Mouse (Mus musculus) common myeloid progenitor, adult 5-6 weeks (primary cell): ENCODE data around the gene Zswim5. TPM values are rescaled to one million over a fixed set of nuclear protein-coding genes. Genes with fewer than 3 reads are reported as not detected.

Source experiments
- ATAC-seq: replicated peaks from 2 replicates; pipeline ENCODE4 v1.8.0; 2016; ENCODE audit warnings: low read depth, mild to moderate bottlenecking, moderate TSS enrichment, inconsistent platforms; ENCODE audit not compliant: poor library complexity, severe bottlenecking
- total RNA-seq: library from RNA; stranded (forward); fragments of 200-1000, 187-1606 nt; gene quantifications from 2 replicates; pipeline ENCODE4 v1.2.3, GENCODE M21; 2017

The Zswim5 gene
- total RNA-seq, 1 experiment from 2014 or later, result 0.09 TPM

DNA sequence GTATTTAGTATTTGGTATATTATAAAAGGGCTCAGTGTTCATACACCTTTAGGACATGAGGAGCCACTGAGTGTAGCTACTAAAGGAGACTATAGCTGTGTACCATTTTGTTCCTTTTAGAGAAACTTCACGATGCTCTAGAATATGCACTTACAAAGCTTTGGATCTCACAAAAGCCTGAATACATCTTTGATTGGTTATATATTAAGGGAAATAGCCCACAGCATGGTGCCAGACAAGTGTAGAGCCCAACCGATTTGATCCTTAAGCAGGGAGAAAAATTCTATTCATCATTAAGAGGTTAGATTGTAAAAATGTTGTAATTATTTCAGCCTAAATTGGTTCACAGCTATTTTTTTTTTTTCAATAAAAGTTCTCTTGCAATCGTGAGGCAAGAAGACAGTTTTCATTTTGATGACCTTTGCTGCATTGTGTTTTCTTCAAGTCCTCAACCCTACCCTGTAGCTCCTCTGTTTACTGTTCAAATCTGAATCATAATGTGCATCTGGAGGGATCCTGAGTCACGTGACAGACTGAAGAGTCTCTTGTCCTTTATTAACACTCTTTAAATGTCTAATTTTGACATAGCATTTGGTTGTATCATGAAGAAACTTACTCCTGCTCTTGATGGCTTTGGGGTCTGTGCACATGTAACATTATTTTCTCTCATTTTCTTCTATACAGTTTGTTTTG is 33.5 kb downstream of the Zswim5 start:
- ATAC-seq, result no peak

DNA sequence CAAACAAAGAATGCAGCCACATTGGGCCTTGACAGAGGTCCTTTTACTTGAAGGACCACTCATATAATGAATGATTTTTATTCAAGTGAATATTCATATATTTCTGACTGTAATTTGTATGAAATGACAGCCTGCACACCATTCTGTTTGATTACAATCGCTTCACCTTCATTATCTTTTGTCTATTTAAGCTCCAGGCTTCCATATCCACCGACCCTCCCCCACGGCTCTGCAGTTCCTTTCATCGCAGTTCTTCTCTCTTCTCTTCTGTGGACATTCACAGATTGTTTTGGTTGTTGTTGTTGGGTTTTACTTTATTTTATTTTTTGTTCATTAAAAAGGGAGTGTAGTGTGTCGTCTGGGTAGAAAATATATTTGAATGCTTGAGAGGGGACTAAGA is 34.0 kb downstream of the Zswim5 start:
- ATAC-seq, result no peak

DNA sequence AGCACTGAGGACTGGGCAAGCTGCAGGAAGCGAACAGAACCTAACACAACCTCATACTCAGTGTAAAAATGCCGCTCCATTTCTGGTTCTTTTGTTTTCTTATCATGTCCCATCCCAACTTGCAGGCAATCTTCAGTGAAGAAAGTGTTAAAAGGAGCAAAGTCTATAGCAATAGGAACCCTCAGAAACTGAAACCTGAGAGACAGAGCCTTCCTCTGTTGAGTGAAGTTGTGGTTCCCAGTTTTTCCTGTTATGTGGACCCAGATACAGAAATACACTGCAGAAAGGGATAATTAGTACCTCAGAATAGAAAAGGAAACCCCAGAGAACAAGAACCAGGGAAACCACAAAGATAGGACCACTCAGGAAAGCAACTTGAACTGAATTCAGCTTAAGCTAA is 36.1 kb downstream of the Zswim5 start:
- ATAC-seq, result peak; percentile 60

DNA sequence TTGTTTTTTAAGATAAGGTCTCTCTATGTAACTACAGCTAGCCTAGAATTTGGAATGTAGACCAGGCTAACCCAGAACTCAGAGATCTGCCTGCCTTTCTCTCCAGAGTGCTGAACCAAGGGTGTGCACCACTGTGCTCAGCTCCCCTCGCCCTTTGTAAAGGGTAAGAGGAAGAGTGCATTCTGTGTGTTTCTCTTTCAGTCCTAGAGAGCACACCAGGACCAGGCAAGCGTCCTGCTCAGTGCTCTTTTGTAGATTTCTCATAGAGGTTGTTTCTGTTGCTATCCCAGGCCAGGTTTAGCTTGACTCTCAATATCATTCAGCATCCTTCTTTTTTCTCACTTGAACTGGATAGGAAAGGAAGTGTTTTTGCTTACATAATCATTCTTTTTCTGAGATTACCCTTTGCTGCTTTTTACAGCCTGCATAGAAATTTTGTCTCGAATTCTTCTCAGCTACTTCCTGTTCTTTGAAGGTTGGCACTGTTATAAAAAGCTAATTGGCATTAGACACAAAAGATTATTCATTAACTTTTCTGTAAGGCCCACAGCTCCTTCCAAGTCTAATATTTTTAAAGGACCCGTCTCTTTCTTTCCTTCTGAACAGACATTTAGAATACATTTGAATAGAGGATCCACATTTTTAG is 51.0 kb downstream of the Zswim5 start:
- no peak for ATAC-seq

DNA sequence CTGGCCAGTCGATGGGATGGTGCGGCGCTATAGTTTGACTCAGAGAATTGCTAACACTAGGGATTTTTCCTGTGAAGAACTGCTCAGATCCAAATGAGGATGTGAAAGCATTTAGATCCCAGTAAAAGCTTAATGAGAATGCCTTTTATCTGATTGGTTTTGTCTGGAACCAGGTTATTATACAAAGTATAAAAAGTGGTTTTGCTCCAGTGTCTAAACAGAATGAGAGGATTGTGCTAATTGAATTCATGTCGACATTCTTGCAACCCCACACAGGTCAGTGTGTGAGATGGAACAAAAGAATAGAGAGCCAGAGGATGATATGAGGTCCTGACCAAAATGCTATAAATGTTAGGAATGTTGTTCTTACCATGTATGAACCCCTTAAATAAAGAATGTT is 62.4 kb downstream of the Zswim5 start:
- ATAC-seq, result no peak

DNA sequence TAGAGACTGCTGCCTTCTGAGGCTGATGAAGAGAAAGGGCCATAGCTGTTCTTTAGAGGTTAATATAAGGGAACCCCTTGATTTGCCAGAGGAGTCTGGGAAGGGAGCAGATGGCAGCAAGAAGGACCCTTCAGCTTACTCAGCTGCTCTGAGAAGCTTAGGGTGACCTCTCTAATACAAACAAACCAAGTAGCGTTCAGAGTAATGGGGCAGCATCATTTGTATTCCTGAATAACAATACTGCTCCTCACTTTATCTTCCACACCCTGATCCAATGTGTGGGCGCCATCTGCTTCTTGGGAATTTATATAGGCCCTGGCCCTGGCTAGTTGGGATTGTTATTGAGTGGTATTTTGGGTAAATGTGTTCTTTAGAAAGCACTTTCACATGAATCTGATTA is 65.5 kb downstream of the Zswim5 start:
- ATAC-seq, result no peak

DNA sequence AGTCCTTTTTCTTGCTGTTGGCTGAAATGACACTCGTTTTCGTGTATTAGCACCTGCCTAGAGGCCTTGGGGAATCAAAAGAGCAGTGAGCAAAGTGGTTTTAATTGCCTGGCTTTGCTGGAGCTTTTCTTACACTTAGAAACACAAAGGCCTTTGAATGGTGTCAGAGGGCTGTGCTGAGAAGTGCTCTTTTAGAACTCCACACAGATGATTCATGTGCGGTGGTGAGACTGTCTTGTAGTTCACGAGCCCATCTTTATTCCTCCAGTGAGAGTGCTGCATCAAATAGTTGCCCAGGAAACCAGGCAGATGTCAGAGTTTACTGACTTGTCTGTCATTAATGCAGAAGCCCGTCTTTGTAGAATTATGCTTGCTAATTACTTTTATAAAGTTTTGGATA is 66.9 kb downstream of the Zswim5 start:
- no peak for ATAC-seq

DNA sequence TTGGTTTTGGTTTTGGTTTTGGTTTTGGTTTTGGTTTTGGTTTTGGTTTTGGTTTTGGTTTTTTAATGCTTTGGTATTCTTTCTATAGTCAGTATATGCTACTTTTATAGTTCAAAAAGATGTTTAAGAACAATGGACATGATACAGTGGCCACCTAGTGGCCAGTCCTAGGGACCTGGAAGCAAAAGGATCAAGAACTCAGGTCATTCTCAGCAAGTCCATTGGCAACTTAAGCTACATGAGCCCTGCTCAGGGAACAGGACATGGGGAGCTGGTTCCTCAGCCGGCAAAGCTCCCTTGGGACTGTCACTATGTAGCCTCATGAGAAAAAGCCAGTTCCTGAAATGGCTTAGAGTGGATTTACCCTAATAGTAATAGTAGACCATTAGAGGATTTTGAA is 74.5 kb downstream of the Zswim5 start:
- ATAC-seq, result no peak

DNA sequence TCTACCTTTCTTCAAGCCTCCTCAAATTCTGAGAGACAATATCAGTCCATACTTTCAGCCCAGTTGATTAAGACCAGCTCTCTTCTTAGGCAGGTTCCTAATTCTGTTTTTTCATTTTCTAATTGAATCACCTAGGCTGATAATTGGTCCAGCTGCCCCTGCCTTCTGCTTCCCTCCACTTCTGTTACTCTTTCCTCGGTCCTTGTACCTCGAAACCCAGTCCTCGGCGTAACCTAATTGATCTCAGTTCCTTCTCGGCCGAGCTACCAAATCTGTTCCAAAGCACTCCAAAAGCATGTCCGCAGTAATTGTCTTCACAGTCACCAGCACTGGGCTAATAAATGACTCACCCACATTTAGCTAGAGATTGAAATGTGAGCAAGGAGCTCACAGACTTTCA is 77.8 kb downstream of the Zswim5 start:
- ATAC-seq, result no peak

DNA sequence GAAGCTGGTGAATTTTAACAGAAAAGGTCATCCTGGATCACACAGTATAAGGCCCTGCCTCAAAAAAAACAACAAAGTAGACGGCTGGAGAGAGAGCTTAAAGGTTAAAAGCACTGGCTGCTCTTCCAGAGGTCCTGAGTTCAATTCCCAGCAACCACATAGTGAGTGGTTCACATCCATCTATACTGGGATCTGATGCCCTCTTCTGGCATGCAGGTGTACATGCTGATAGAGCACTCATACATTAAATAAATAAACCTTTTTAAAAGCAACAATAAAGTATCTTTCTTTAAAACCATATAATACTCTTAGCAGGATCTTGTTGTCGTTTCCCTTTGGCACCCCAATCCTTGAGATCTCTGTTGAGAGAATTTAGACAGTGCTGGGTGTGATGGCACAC is 99.3 kb downstream of the Zswim5 start:
- ATAC-seq, result no peak

DNA sequence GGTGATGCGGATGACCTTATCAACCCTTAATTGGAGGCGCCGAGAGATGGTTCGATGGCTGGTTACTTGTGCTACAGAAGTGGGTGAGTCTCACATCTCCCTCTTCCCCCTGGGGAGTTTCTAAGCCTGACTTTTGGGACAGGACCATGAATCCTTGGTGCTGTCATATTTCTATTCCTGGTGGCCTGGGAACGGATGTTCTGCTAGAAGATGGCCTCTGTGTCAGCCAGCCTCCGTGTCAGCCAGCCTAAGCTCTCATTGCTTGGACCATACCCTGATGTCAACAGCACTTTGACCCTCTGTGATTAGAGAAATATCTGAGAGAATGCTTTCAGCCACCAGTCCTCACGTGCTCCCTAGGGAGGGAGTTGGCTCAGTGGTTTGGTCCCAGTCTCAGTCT is 108.5 kb downstream of the Zswim5 start:
- ATAC-seq, result no peak

DNA sequence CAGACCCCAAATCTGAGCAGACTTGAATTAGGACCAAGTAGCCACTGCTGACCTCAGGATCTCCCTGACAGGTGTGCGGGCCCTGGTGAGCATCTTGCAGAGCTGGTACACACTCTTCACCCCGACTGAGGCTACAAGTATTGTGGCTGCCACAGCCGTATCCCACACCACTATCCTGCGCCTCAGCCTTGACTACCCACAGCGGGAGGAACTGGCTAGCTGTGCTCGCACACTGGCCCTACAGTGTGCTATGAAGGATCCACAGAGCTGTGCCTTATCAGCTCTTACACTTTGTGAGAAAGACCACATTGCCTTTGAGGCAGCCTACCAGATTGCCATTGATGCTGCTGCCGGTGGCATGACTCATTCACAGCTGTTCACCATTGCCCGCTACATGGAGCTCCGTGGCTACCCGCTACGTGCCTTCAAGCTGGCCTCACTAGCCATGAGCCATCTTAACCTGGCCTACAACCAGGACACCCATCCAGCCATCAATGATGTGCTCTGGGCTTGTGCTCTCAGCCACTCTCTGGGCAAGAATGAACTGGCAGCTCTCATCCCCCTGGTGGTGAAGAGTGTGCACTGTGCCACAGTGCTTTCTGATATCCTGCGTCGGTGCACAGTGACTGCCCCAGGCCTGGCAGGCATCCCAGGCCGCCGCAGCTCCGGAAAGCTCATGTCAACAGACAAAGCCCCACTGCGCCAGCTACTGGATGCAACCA is 109.4 kb downstream of the Zswim5 start:
- peak; percentile 96 for ATAC-seq

DNA sequence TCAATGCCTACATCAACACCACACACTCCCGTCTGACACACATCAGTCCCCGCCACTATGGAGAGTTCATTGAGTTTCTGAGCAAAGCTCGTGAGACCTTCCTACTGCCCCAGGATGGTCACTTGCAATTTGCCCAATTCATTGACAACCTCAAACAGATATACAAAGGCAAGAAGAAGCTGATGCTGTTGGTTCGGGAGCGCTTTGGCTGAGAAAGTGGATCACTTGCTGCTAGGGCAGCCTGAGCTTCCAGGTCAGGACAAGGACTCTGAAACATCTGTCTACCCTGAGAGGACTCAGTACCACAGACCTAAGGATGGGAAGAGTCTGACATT is 109.9 kb downstream of the Zswim5 start:
- ATAC-seq, result no peak

DNA sequence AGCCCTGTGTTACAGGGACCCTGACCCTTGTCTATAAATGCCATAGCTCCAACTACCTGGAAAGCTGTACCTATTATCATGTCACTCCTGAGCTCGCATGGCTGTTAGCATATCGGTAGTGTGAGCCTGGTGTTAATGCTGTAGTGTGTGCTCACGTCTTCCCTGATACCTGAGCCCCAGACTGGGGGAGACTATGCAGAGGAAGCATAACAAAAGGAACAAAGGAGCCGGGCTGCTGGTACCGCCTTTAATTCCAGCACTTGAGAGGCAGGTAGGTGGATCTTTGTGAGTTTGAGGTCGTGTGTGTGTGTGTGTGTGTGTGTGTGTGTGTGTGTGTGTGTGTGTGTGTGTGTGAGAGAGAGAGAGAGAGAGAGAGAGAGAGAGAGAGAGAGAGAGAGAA is 112.6 kb downstream of the Zswim5 start:
- ATAC-seq, result no peak

DNA sequence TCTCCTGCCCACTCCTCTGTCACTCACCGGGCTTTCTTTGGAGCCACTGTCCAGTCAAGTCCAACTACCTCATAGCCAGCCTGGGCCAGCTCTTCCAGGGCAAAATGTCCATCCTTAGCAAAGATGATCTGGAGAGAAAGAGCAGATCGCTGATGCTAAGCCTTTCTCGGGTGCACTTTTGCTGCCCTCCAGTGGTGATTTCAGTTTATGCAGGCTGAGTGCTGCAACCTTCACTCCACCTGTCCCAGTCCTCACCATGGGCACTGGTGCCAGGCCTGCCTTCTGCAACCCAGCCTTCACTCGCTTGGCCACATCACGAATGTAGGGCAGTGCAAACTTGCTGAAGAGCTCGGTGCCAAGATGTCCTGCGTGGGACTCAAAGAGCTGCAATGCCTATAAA is 114.2 kb downstream of the Zswim5 start:
- peak; percentile 19; the same call in 1 of the 2 replicates for ATAC-seq

DNA sequence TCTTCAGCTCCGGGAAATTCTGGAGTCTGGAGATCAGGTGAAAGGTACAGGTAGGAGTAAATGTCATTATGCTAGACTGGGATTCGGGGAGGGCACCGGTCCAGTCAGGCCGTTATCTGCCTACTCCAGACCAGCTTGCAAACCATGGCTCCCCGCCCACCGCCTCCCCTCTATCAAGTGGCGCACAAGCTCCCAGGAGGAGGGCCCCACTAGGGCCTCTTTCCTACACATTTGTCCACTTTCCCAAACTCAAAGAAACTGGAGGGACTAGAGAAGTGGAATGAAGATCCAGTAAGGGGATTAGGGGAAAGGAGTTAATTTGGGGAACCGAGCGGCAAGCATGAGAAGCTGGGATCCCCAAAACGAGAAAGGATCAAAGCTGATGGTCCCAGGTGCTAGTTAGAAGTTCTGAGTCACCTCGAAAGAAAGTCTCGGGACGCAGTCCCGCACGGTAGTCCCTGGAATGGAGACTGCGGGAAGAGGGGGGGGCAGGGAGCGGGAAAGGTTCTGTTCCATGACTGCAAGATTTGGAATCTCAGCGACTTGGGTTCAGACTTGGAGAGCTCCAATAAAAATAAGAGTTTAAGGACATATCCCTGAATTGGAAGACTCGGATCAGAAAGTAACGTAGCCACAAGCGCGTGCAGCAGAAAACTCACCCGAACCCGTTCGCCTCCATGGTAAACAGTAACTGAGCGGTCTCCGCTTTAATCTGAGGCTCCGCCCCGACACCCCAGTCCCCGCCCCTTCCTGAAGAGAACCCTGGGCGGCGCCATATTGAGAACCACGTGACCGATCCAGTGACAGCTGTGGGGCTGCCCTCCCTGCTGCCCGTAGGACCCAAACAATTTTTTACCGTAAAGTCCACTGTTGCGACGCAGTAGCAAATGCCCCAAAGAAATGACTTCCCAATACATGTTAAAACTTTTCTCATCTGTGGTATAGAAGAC is 116.8 kb downstream of the Zswim5 start, which contains the start of gene Urod:
TSS of gene Urod (minus strand) at position 742 of the 950 bp plus-strand sequence.
- peak; percentile 81 for ATAC-seq

DNA sequence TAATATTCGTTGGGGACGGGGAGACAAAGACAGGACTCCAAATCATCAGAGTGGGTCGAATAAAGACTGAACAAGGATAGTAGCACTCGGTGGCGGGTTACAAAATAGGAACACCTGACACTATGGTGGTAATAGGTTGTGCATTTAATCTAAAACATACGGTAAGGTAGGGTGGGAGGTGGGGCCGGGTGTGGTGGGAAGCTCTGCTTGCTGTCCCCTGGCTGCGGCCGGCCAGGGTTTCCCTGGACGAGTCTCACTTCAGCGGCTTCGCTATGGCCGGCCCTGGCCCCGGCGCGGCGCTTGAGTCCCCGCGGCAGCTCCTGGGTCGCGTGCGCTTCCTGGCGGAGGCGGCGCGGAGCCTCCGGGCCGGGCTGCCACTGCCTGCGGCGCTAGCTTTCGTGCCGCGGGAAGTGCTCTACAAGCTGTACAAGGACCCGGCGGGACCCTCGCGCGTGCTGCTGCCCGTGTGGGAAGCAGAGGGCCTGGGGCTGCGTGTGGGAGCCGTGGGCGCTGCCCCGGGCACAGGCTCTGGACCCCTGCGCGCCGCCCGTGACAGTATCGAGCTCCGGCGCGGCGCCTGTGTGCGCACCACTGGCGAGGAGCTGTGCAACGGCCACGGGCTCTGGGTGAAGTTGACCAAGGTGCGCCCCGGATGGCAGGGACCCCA is 118.1 kb downstream of the Zswim5 start, which contains the start of gene Hectd3:
TSS of gene Hectd3 (plus strand) at position 187 of the 667 bp plus-strand sequence.
- ATAC-seq, result peak; percentile 61

DNA sequence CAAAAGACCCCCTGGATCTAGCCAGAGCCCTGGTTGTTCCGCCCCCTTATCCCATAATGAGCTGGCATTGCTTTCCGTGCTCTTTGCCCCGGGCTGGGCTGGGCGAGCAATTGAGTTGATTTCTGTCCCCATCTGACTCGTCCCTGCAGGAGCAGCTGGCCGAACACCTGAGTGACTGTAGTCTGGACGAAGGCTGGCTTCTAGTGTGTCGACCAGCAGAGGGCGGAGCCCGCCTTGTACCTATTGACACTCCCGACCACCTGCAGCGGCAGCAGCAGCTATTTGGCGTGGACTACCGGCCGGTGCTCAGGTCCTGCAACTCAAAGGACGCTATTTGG is 118.6 kb downstream of the Zswim5 start:
- 0 out of 2 replicates have a peak, but pooled peaks have one; percentile 2 for ATAC-seq

DNA sequence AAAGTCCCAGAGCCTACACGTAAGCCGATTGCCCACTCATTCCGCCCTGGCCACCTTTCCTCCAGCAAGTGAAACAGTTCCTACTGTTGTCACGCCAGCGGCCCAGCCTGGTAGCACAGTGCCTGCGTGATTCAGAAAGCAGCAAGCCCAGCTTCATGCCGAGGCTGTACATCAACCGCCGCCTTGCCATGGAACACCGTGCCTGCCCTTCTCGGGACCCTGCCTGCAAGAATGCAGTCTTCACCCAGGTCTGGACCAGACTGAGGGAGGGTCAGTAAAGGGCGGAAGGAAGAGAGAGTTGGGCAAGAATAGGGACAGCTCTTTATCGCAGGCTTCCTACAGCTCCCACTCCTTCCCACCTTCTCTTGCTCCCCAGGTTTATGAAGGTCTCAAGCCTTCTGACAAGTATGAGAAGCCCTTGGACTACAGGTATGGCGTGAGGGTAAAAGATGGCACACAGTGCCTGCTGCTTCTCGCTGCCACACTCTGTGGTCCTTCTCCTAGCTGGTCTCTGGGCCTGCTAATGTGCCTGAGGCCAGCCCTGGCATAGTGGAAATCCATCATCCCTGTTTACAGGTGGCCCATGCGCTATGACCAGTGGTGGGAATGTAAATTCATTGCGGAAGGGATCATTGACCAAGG is 122.5 kb downstream of the Zswim5 start:
- no peak for ATAC-seq
